Mouse (Mus musculus): ENCODE data around the gene Uchl4.
"Not testable (repeated sequence)": the region's sequence is repeated elsewhere in the genome, so short reads cannot be mapped to it uniquely, and the experiment has no call there.

The Uchl4 gene

GRCm38 (mm10) chr9:64231674-64232073, 3.3 kb upstream of the Uchl4 start:
- DNase-seq: no peak

GRCm38 (mm10) chr9:64232257-64232957, 2.6 kb upstream of the Uchl4 start:
- peak in 1 of 2 experiments; percentile 18 for DNase-seq

DNA sequence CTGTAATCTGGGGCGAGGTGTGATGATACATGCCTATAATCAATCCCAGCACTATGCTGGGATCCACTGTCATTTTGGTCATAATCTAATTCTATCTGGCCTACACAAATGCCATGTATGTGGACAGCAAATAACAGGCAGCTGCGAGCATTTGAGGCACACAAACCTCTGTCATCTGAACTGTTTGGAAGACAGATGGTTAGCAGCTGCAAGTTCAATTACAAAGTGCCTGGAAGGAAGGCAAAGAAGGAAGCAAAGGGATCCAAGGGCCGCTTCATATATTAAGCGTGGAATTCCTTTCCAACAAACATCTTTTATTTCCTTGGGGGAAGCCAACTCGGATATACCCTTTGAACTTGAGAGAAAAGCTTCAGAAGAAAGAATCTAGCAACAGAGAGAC, 1.3 kb upstream of the Uchl4 start:
- no peak for DNase-seq

- no peak for DNase-seq
Observed at GRCm38 (mm10) chr9:64236056-64236455, 1.1 kb downstream of the Uchl4 start.

GRCm38 (mm10) chr9:64240116-64240515, 5.1 kb downstream of the Uchl4 start:
- no peak for DNase-seq

DNA sequence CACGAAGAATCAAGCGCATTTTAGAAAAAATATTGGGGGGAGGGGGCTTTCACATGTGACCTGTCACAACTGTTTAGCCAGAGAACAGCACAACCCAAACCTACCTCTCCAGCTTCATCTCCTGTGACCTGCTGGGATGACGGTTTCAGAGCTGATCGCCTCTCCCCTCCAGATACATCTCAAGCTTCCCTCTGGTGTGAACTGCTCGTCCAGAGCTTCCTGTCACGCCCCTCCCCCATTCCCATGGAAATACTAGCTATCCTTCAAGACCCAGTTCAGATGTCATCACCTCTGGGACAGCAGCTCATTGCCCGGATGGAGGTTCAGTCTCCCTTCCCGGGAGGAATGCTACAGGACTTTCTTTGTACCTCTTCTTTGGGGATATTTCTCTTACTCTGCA, 5.7 kb downstream of the Uchl4 start:
- peak in 1 of 2 experiments; percentile 16 for DNase-seq

GRCm38 (mm10) chr9:64242381-64242831, 7.4 kb downstream of the Uchl4 start:
- DNase-seq: peak; percentile 27 to 41

GRCm38 (mm10) chr9:64249371-64249770, 14.4 kb downstream of the Uchl4 start:
- no peak for DNase-seq

DNA sequence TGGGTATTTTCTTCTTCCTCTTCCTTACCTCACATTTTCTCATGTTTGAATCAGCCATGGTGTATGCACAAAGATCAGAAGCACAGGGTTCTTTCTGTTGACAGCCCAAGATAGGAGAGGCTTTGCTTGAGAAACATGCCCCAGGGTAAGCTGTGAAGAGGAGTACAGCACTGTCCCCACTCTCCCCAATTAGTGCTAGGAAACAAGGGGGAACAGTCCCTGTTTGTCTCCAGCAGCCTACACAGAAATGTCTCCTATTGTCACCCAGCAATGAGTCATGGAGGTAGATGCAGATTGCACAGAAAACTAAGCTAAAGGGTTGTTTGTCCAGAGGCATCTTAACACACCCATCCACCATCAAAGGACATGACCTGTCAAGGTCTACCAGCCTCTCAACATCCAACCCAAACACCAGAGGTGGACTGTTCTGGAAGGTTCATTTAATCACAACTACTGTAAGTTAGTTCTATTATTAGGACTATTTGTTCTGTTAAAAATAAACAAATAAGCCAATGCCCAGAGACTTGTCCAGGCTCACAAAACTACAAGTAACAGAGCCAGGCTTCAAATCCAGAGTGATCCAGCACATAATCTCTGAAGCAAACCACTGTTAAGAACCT, 15.2 kb downstream of the Uchl4 start:
- no peak for DNase-seq

GRCm38 (mm10) chr9:64252591-64253020, 17.6 kb downstream of the Uchl4 start:
- peak; percentile 30 to 32 for DNase-seq

DNA sequence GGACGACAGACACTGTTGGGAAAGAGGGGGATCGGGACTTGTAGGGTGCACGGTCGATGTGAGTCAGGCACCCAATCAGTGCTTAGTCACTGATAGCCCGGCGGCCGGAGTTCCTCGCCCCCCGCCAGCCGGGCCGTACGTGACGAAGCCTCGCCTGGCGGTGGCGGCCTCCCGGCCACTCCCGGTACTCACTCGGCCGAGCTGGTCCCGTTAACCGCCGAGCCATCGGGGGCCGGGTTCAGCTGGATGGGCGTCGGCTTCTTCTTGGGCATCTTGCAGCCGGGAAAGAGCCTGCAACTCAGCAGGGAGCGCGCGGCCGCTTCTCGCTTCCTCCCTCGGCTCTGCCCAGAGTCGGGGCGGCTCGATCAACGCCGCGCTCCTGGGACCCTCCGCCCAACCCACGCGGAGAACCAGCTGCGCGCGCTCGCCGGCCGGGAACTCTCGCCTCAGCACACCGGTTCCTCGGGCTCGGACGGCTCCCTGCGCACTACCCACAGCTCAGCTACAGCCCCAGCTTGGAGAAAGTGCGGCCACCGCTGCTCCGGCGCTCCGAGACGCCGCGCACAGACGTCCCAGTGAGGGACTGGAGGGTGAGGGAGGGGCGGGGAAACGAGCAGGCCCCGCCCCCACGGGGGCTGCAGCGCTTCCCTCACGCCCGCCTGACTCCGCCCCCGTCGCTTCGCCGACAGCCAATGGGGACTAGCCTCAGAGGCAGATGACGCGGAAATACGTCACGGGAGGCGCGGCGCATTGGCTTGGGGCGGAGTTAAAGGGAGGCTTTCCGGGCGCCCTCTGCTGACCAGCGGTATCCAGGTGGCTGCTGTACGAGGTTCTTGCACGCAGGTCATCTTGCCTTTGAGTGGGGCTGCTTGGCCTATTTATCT, 18.3 kb downstream of the Uchl4 start, which contains the start of gene Map2k1:
Gene Map2k1, minus strand, starts transcription at position 611 of the 884 bp plus-strand sequence.
- DNase-seq: peak; percentile 100

GRCm38 (mm10) chr9:64255422-64255821, 20.4 kb downstream of the Uchl4 start:
- no peak for DNase-seq

DNA sequence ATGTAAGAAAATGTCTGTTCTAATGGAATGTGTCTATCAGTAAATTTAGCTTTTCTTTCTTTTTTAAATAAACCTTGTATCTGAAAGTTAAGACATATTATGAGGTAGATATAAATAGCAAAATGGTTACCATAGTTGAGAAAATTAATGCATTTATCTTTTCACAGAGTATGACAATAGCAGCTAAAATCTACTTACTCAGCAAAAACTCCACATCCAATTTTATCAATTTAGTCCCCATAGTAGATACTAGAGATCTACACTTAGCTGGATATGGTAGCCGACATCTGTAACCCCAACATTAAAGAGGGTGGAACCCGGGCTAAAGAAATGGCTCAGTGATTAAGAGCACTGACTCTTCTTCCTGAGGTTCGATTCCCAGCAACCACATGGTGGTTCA, 21.2 kb downstream of the Uchl4 start:
- DNase-seq: no peak

GRCm38 (mm10) chr9:64259906-64260305, 24.9 kb downstream of the Uchl4 start:
- DNase-seq: peak; percentile 65 to 84

- no peak for DNase-seq
Observed at GRCm38 (mm10) chr9:64261023-64261422, 26.0 kb downstream of the Uchl4 start.

GRCm38 (mm10) chr9:64264813-64265212, 29.8 kb downstream of the Uchl4 start:
- no peak for DNase-seq

GRCm38 (mm10) chr9:64267231-64267630, 32.2 kb downstream of the Uchl4 start:
- no peak for DNase-seq

DNA sequence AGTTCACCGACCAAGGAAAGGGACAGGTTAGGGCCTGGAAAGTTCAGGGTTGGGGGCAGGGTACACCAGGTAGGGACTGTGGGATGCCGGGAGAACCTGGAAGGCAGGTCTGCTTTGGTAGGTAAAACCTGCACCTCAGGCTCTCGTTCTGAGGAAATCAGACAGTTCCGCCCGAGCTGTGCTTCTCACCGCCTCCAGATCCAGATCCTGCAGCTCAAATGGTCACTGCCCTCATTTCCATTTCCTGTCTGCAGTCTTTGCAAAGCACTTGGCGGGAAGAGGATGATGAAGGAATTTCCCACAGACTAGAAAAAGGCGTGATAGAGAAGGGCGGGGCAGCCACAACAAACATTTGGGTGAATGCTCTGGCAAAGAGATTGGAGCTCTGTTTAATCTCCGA, 33.2 kb downstream of the Uchl4 start:
- DNase-seq: no peak

DNA sequence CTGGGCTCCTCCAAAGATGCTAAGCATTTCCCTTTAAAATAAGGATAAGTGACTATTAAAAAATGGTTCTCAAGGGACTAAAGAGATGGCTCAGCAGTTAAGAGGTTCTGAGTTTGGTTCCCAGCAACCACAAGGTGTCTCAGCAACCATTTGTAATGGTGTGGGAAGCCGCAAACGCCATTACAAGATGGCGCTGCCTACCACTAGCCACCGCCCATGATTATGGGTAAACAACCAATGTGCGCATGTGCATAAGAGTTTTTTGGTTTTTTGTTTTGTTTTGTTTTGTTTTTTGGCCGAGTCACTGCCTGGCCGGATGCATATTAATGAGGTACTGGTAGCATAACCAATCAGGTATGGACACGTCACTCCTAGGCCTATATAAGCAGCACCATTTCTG, 33.8 kb downstream of the Uchl4 start:
- DNase-seq: not testable (repeated sequence)

DNA sequence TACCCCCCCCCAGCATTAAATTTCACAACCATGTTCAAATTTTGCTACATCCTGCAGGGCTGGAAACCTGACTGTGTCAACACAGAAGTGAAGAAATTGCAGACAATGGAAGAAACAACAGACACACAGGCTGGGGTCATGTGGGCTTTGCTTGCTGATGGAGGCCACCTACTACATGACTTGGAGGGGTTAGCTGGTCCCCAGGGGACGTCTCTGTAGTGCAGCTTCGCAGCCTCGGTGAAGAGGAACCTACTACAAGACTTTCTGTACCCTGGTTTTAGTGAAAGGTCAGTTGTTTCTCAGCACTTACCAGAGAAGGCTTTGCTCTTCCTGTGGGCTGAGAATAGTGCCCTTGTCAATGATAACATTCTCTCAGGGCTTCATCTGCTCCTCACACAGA, 36.2 kb downstream of the Uchl4 start:
- no peak for DNase-seq

DNA sequence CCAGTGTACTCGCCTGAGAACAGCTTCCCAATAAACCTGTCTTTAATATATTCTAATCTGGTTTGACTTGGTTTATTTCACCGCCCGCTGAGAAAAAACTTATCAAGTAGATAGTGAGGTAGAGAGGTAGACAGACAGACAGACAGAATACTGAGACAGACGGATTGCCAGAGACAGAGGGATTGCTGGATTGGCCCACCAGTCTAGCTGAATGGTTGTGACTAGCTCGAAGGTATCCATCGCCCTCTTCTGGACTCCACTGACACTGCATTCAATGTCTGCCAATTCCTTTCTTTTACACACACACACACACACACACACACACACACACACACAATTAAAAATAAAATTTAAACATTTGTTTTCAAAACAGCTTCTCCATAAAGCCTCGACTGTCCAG, 37.6 kb downstream of the Uchl4 start:
- DNase-seq: peak; percentile 40 to 50

DNA sequence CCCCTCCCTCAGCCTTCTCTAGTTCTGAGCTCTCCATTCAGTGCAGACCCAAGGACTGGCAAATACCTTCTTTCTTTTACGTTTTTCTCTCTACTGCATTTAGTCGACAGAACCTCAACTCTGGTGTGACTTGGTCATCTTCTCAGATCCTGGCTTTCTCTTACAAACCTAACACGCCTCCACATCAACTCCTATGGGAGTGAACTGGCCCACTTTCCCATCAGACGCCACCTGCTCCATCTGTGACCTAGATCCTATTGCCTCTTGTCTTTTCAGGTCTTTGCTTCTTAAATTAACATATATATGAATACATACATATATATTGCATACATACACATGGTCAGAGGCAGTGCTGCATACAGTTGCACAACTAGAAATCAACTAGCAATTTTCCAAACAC, 38.8 kb downstream of the Uchl4 start:
- no peak for DNase-seq

- no peak for DNase-seq
Observed at GRCm38 (mm10) chr9:64274291-64274690, 39.3 kb downstream of the Uchl4 start.

Data from lung, adult 18-20 months (tissue).